Mouse (Mus musculus) liver, embryonic 14.5 days (tissue): ENCODE data around the gene Snrpf. TPM values are rescaled to one million over a fixed set of nuclear protein-coding genes. Genes with fewer than 3 reads are reported as not detected.

Experiments used
- ATAC-seq: fragments of 200-750 bp; cut with Nextera tagmentation; 2 replicates; pipeline ENCODE4 v1.8.0; 2017; ENCODE audit warnings: moderate number of reproducible peaks, mild to moderate bottlenecking, moderate library complexity; ENCODE audit not compliant: insufficient read depth
- DNase-seq, 3 experiments: peaks; one replicate each; pipeline ENCODE4 v3.0.0-alpha.2; 2012 to 2013; ENCODE audit warnings: low read depth in 3 of 3, low spot score in 3 of 3
- H3K27ac ChIP-seq: fragments of 300-500 bp; sonication (generic); 2 replicates; pipeline ENCODE4 v1.5.1; 2014; ENCODE audit warnings: moderate library complexity, mild to moderate bottlenecking, control low read depth, inconsistent platforms
- H3K27me3 ChIP-seq: fragments of 300-500 bp; sonication (generic); 2 replicates; pipeline ENCODE4 v1.6.1; 2014; ENCODE audit warnings: mild to moderate bottlenecking, low read length, moderate library complexity; ENCODE audit not compliant: control insufficient read depth, insufficient read depth
- H3K36me3 ChIP-seq: fragments of 300-500 bp; sonication (generic); replicated peaks from 2 replicates; pipeline ENCODE4 v1.6.1; 2014; ENCODE audit warnings: low read depth; ENCODE audit not compliant: control insufficient read depth, insufficient read depth
- H3K4me1 ChIP-seq, 2 experiments: fragments of 200-500 bp in 1 of 2; fragments of 300-500 bp in 1 of 2; sonication (generic) in 1 of 2; replicated peaks; 2 replicates each; pipeline ENCODE4 v1.6.1; 2012 to 2014; ENCODE audit warnings: antibody characterized with exemption in 1 of 2, inconsistent platforms in 1 of 2, low read length in 1 of 2; ENCODE audit not compliant: control insufficient read depth in 2 of 2, insufficient read depth in 2 of 2
- H3K4me2 ChIP-seq: fragments of 300-500 bp; sonication (generic); 2 replicates; pipeline ENCODE4 v1.6.1; 2014; ENCODE audit warnings: low read depth, mild to moderate bottlenecking, control low read depth, moderate library complexity
- H3K4me3 ChIP-seq, 2 experiments: fragments of 200-500 bp in 1 of 2; fragments of 300-500 bp in 1 of 2; sonication (generic) in 1 of 2; 2 replicates each; pipeline ENCODE4 v1.5.1; 2012 to 2014; ENCODE audit warnings: low read depth in 2 of 2, low read length in 2 of 2, mild to moderate bottlenecking in 2 of 2, control low read depth in 1 of 2, inconsistent platforms in 1 of 2, moderate library complexity in 1 of 2; ENCODE audit not compliant: insufficient read depth in 1 of 2
- H3K9ac ChIP-seq: fragments of 300-500 bp; sonication (generic); replicated peaks from 2 replicates; pipeline ENCODE4 v1.6.1; 2014; ENCODE audit warnings: mild to moderate bottlenecking, control low read depth, moderate library complexity
- H3K9me3 ChIP-seq: fragments of 300-500 bp; sonication (generic); 2 replicates; pipeline ENCODE4 v1.6.1; 2016; ENCODE audit warnings: low read length, mixed read lengths; ENCODE audit not compliant: control insufficient read depth
- CTCF ChIP-seq: IDR thresholded peaks from 2 replicates; pipeline ENCODE4 v1.5.1; 2016; ENCODE audit warnings: antibody characterized with exemption, low read depth, control low read depth
- EP300 ChIP-seq: IDR thresholded peaks from 2 replicates; pipeline ENCODE4 v1.6.1; 2016; ENCODE audit warnings: antibody characterized with exemption, low read depth
- WGBS: fragments of 180-500 bp; shearing (Covaris S2); extraction: QIAGEN DNeasy Blood & Tissue Kit; methylation state at CpG from one replicate; pipeline ENCODE4 v1.1.7; 2014; ENCODE audit not compliant: insufficient replicate concordance; 5-methylcytosine and 5-hydroxymethylcytosine counted together
- polyA plus RNA-seq, 2 experiments: library from polyadenylated mRNA; depleted of rRNA in 1 of 2; stranded (reverse) in 1 of 2; unstranded in 1 of 2; fragments of >200 nt; fragmentation: Nextera tagmentation in 1 of 2; extraction: Ambion mirVana in 1 of 2; gene quantifications; 2 replicates each; pipeline versions ENCODE4 v1.2.1 to v1.2.3; 2012 to 2014

The Snrpf gene
- polyA plus RNA-seq, 2 experiments, result 85.5 to 104 TPM

GRCm38 (mm10) chr10:93603256-93603655, 13.8 kb upstream of the Snrpf start:
- Histone ChIP-seq H3K4me2 (no peak overlapping the region), H3K9ac (no peak overlapping the region), H3K4me1 (no peaks in the 10 kb centered on the region), H3K27me3 (no peaks in the 10 kb centered on the region), H3K4me3 (no peak overlapping the region), H3K36me3 (no peaks in the 10 kb centered on the region), H3K9me3 (no peaks in the 10 kb centered on the region), H3K27ac (no peak overlapping the region)
- DNase-seq (no peak), ATAC-seq (no peak)
- WGBS, result 74% methylated on average over 1 of the region's 1 CpGs
- TF ChIP-seq CTCF (peak; percentile 22; the same call in 1 of the 2 replicates), EP300 (no peak)

GRCm38 (mm10) chr10:93602309-93602708, 12.8 kb upstream of the Snrpf start:
- H3K9me3 ChIP-seq, result no peaks in the 10 kb centered on the region
- H3K9ac ChIP-seq, result no peak overlapping the region
- H3K27ac ChIP-seq, result no peak overlapping the region
- no peak for ATAC-seq
- H3K27me3 ChIP-seq, result no peaks in the 10 kb centered on the region
- 48% methylated on average over 5 of the region's 5 CpGs for WGBS
- H3K4me2 ChIP-seq, result no peak overlapping the region
- H3K36me3 ChIP-seq, result no peaks in the 10 kb centered on the region
- TF ChIP-seq CTCF (no peak), EP300 (no peak)
- no peaks in the 10 kb centered on the region for H3K4me1 ChIP-seq
- DNase-seq, result no peak
- no peak overlapping the region for H3K4me3 ChIP-seq

- Histone ChIP-seq H3K27ac (no peak overlapping the region), H3K4me2 (no peak overlapping the region), H3K27me3 (no peaks in the 10 kb centered on the region), H3K4me1 (peaks cover 0 to 4% of the 10 kb centered on the region in 2 experiments; a peak in 2 of 4 replicates), H3K36me3 (no peaks in the 10 kb centered on the region), H3K9ac (no peak overlapping the region), H3K4me3 (no peak overlapping the region), H3K9me3 (no peaks in the 10 kb centered on the region)
- ATAC-seq (no peak), DNase-seq (no peak)
- 52% methylated on average over 3 of the region's 3 CpGs for WGBS
- TF ChIP-seq EP300 (no peak), CTCF (no peak)
These were observed 7.1 kb upstream of the Snrpf start for GRCm38 (mm10) chr10:93596641-93597040.

DNA sequence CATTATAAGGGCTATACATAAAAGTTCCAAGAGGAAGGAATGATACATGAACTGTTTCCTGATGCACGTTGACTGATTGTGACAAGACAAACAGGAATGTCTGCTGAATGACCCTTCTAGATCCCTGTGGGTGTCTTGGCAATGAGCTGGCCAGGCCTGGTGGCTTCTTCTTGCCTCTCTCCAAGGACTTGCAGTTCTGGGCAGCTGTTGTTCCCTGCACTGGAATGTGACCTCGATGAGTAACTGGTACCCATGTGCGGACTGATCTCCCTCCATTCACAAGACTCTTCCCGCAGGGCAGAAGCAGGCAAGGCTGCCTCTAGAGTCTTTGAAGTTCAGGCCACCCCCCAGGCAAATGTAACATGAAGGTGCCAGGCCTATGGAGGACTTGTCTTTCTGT, 6.3 kb upstream of the Snrpf start:
- H3K4me3 ChIP-seq, result no peak overlapping the region
- no peak for TF ChIP-seq EP300
- no peak for TF ChIP-seq CTCF
- H3K4me1 ChIP-seq, result peaks cover 0 to 4% of the 10 kb centered on the region in 2 experiments; a peak in 2 of 4 replicates
- DNase-seq (no peak), ATAC-seq (no peak)
- H3K27ac ChIP-seq, result no peak overlapping the region
- H3K4me2 ChIP-seq, result no peak overlapping the region
- no peaks in the 10 kb centered on the region for H3K27me3 ChIP-seq
- no peaks in the 10 kb centered on the region for H3K9me3 ChIP-seq
- H3K9ac ChIP-seq, result no peak overlapping the region
- 53% methylated on average over 4 of the region's 4 CpGs for WGBS
- H3K36me3 ChIP-seq, result no peaks in the 10 kb centered on the region

DNA sequence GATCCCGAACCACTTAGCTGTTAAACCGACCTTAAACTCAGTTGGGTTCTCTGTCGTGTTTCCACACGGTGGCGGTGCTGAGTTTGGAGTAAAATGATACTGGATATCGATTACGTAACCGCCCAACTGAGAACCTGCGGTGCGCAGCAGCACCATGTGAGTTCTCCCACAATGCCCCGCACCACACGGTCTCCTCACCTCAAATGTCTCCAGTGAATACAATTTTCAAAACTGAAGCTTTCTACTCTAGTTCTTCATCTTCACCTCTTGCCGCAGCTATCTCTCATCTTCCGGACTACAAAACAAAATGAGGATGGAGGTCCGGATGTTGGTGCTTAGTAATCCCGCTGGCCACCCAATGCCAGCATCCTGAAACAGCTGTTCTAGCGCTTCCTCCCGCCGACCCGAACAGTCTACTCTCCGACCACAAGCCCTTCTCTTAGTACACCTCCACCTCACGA, 4.5 kb upstream of the Snrpf start:
- peak overlapping the region; percentile 70 for H3K4me2 ChIP-seq
- no peak for TF ChIP-seq EP300
- TF ChIP-seq CTCF, result peak; percentile 84
- 2% methylated on average over 22 of the region's 22 CpGs for WGBS
- H3K27ac ChIP-seq, result no peak overlapping the region
- peak; percentile 60 for ATAC-seq
- peaks cover 0 to 9% of the 10 kb centered on the region in 2 experiments; a peak in 3 of 4 replicates for H3K4me1 ChIP-seq
- H3K27me3 ChIP-seq, result no peaks in the 10 kb centered on the region
- no peaks in the 10 kb centered on the region for H3K9me3 ChIP-seq
- peak overlapping the region; percentile 40 to 64 for H3K4me3 ChIP-seq
- no peaks in the 10 kb centered on the region for H3K36me3 ChIP-seq
- peak; percentile 30 to 83 (median 42) for DNase-seq
- peak overlapping the region; percentile 37 for H3K9ac ChIP-seq
